Mouse (Mus musculus) forebrain, embryonic 13.5 days (tissue): Measurements from ENCODE around the gene Ifngr1. TPM values are rescaled to one million over a fixed set of nuclear protein-coding genes. Genes with fewer than 3 reads are reported as not detected.

Experiments used
- ATAC-seq: fragments of 200-750 bp; cut with Nextera tagmentation; 2 replicates; pipeline ENCODE4 v1.8.0; 2017
- H3K27ac ChIP-seq: fragments of 300-500 bp; sonication (generic); 2 replicates; pipeline ENCODE4 v1.5.1; 2015; ENCODE audit warnings: inconsistent platforms, mild to moderate bottlenecking, moderate library complexity
- H3K27me3 ChIP-seq: fragments of 300-500 bp; sonication (generic); 2 replicates; pipeline ENCODE4 v1.6.1; 2015; ENCODE audit warnings: mild to moderate bottlenecking, inconsistent platforms
- H3K36me3 ChIP-seq: fragments of 300-500 bp; sonication (generic); 2 replicates; pipeline ENCODE4 v1.6.1; 2015; ENCODE audit warnings: mild to moderate bottlenecking, inconsistent platforms; ENCODE audit not compliant: poor library complexity, severe bottlenecking
- H3K4me1 ChIP-seq: fragments of 300-500 bp; sonication (generic); 2 replicates; pipeline ENCODE4 v1.6.1; 2015; ENCODE audit warnings: inconsistent platforms
- H3K4me2 ChIP-seq: fragments of 300-500 bp; sonication (generic); 2 replicates; pipeline ENCODE4 v1.6.1; 2015; ENCODE audit warnings: inconsistent platforms, mild to moderate bottlenecking, moderate library complexity
- H3K4me3 ChIP-seq: fragments of 300-500 bp; sonication (generic); 2 replicates; pipeline ENCODE4 v1.5.1; 2015; ENCODE audit warnings: mild to moderate bottlenecking, inconsistent platforms
- H3K9ac ChIP-seq: fragments of 300-500 bp; sonication (generic); 2 replicates; pipeline ENCODE4 v1.6.1; 2015; ENCODE audit warnings: mild to moderate bottlenecking, inconsistent platforms
- H3K9me3 ChIP-seq: fragments of 300-500 bp; sonication (generic); replicated peaks from 2 replicates; pipeline ENCODE4 v1.6.1; 2016; ENCODE audit warnings: inconsistent platforms
- WGBS: fragments of 180-500 bp; shearing (Covaris S2); methylation state at CpG from one replicate; pipeline ENCODE4 v1.1.7; 2015; 5-methylcytosine and 5-hydroxymethylcytosine counted together
- polyA plus RNA-seq: library from polyadenylated mRNA; unstranded; fragments of >200 nt; fragmentation: Nextera tagmentation; extraction: Ambion mirVana; gene quantifications from 2 replicates; pipeline ENCODE4 v1.2.1, GENCODE M21; 2015

Gene Ifngr1
- polyA plus RNA-seq, 1 experiment from 2014 or later = 15.2 TPM

GRCm38 (mm10) chr10:19570716-19571115 lies 21.0 kb upstream of the Ifngr1 start:
- H3K9ac ChIP-seq = no peak overlapping the region
- ATAC-seq = no peak

GRCm38 (mm10) chr10:19577571-19577970 lies 14.2 kb upstream of the Ifngr1 start:
- ATAC-seq = no peak
- Histone ChIP-seq H3K9me3 (no peaks in the 10 kb centered on the region), H3K4me1 (no peaks in the 10 kb centered on the region), H3K27ac (no peak overlapping the region), H3K4me2 (no peak overlapping the region), H3K4me3 (no peak overlapping the region), H3K27me3 (no peaks in the 10 kb centered on the region), H3K36me3 (no peaks in the 10 kb centered on the region), H3K9ac (no peak overlapping the region)
- 92% methylated on average over 3 of the region's 3 CpGs for WGBS

More at GRCm38 (mm10) chr10:19570716-19571115, 21.0 kb upstream of the Ifngr1 start:
- H3K27ac ChIP-seq = no peak overlapping the region
- no peak overlapping the region for H3K4me2 ChIP-seq
- no peaks in the 10 kb centered on the region for H3K9me3 ChIP-seq
- H3K27me3 ChIP-seq = no peaks in the 10 kb centered on the region
- WGBS = 86% methylated on average over 1 of the region's 1 CpGs
- no peaks in the 10 kb centered on the region for H3K4me1 ChIP-seq
- H3K4me3 ChIP-seq = no peak overlapping the region
- no peaks in the 10 kb centered on the region for H3K36me3 ChIP-seq

DNA sequence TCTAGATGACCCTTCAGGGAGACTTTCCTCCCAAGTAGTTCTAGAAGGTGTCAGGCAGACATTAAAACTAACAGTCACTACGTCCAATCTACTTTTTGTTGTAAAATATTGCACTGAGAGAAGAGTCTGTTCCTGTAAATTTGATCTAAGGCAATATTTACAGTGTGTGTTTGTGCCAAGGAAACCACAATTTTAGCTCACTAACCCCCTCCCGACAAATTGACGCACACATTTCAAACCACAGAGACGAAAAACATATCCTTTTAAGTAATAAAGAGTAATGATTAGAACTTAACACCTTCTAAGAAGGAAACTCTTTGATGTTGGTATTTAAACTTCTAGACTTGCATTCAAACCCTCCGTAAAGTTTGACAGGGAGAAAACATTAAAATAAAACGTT lies 13.7 kb upstream of the Ifngr1 start:
- ATAC-seq = no peak
- WGBS = 87% methylated on average over 6 of the region's 6 CpGs
- Histone ChIP-seq H3K36me3 (no peaks in the 10 kb centered on the region), H3K9me3 (no peaks in the 10 kb centered on the region), H3K4me3 (no peak overlapping the region), H3K27ac (no peak overlapping the region), H3K27me3 (no peaks in the 10 kb centered on the region), H3K9ac (no peak overlapping the region), H3K4me2 (no peak overlapping the region), H3K4me1 (no peaks in the 10 kb centered on the region)

- Histone ChIP-seq H3K36me3 (no peaks in the 10 kb centered on the region), H3K9ac (no peak overlapping the region), H3K4me1 (no peaks in the 10 kb centered on the region), H3K9me3 (no peaks in the 10 kb centered on the region), H3K4me2 (no peak overlapping the region), H3K4me3 (no peak overlapping the region), H3K27ac (no peak overlapping the region), H3K27me3 (no peaks in the 10 kb centered on the region)
- peak; percentile 63; the same call in 1 of the 2 replicates for ATAC-seq
- WGBS = 69% methylated on average over 9 of the region's 9 CpGs
Measured at GRCm38 (mm10) chr10:19578409-19578986, 13.3 kb upstream of the Ifngr1 start.

- ATAC-seq = no peak
- Histone ChIP-seq H3K4me1 (no peaks in the 10 kb centered on the region), H3K36me3 (no peaks in the 10 kb centered on the region), H3K4me2 (no peak overlapping the region), H3K27me3 (no peaks in the 10 kb centered on the region), H3K9ac (no peak overlapping the region), H3K4me3 (no peak overlapping the region), H3K9me3 (no peaks in the 10 kb centered on the region), H3K27ac (no peak overlapping the region)
- WGBS = 70% methylated on average over 3 of the region's 3 CpGs
Measured at GRCm38 (mm10) chr10:19580660-19581059, 11.1 kb upstream of the Ifngr1 start.

DNA sequence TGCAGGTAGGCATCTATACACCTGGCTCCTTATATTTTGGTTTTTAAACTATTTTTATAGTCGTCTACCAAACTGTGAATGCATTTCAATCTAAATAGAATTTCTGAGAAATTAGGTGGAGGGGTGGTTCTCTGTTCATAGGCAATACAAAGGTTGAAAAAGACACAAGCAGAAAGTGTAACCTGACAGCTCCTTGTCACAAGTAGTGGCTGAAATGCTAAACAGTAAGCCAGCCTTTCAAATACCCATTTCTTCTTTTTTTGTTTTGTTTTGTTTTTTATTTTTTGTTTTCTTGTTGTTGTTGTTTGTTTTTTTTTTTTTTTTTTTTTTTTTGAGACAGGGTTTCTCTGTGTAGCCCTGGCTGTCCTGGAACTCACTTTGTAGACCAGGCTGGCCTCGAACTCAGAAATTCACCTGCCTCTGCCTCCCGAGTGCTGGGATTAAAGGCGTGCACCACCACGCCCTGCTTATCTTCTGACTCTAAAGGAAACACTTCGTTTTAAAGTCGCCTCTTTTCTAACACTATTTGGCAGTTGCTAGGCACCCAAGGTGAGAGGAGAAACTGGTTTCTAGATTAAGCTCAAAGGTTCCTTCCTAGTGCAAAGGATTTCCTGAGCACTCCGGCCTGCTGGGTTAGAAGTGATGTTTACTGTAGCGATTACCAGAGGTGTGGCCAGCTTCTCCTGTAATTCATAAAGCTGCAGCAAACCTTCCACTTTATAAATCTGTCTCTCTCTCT lies 9.7 kb upstream of the Ifngr1 start:
- H3K4me1 ChIP-seq = no peaks in the 10 kb centered on the region
- no peak for ATAC-seq
- no peaks in the 10 kb centered on the region for H3K27me3 ChIP-seq
- 88% methylated on average over 9 of the region's 9 CpGs for WGBS
- no peak overlapping the region for H3K27ac ChIP-seq
- no peak overlapping the region for H3K9ac ChIP-seq
- no peaks in the 10 kb centered on the region for H3K36me3 ChIP-seq
- H3K4me2 ChIP-seq = no peak overlapping the region
- no peaks in the 10 kb centered on the region for H3K9me3 ChIP-seq
- no peak overlapping the region for H3K4me3 ChIP-seq

- no peak overlapping the region for H3K4me3 ChIP-seq
- WGBS = 84% methylated on average over 7 of the region's 7 CpGs
- ATAC-seq = no peak
Measured at GRCm38 (mm10) chr10:19582806-19583430, 8.8 kb upstream of the Ifngr1 start.

GRCm38 (mm10) chr10:19584064-19584463 lies 7.7 kb upstream of the Ifngr1 start:
- no peak overlapping the region for H3K4me3 ChIP-seq
- H3K4me1 ChIP-seq = no peaks in the 10 kb centered on the region
- ATAC-seq = no peak
- no peak overlapping the region for H3K27ac ChIP-seq
- H3K36me3 ChIP-seq = no peaks in the 10 kb centered on the region
- H3K4me2 ChIP-seq = no peak overlapping the region
- H3K9me3 ChIP-seq = no peaks in the 10 kb centered on the region
- H3K27me3 ChIP-seq = no peaks in the 10 kb centered on the region
- WGBS = 83% methylated on average over 2 of the region's 2 CpGs
- H3K9ac ChIP-seq = no peak overlapping the region

More at GRCm38 (mm10) chr10:19582806-19583430, 8.8 kb upstream of the Ifngr1 start:
- Histone ChIP-seq H3K36me3 (no peaks in the 10 kb centered on the region), H3K27me3 (no peaks in the 10 kb centered on the region), H3K4me1 (no peaks in the 10 kb centered on the region), H3K9me3 (no peaks in the 10 kb centered on the region), H3K9ac (no peak overlapping the region), H3K27ac (no peak overlapping the region), H3K4me2 (no peak overlapping the region)

DNA sequence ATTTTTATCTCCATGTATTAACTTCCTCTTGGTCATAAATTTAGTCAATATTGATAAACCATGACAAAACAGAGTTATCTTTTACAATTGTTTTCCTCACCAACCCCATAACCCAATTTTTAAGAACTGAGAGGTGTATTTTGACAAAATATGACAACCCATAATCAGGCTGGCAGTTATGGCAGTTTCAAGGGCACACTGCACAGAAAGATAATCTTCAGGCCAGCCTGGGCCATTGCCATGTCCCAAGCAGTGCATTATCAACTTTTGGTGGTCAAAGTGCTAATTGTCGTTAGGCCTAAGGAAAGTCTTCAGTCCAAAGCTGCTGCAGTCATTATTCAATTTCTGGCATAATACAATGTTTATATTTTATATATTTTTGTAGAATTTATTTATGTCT lies 6.9 kb upstream of the Ifngr1 start:
- Histone ChIP-seq H3K4me1 (no peaks in the 10 kb centered on the region), H3K36me3 (no peaks in the 10 kb centered on the region), H3K4me3 (no peak overlapping the region), H3K9ac (no peak overlapping the region), H3K4me2 (no peak overlapping the region), H3K9me3 (no peaks in the 10 kb centered on the region), H3K27me3 (no peaks in the 10 kb centered on the region), H3K27ac (no peak overlapping the region)
- ATAC-seq = no peak
- WGBS = 89% methylated on average over 1 of the region's 1 CpGs

GRCm38 (mm10) chr10:19585860-19586259 lies 5.9 kb upstream of the Ifngr1 start:
- H3K9me3 ChIP-seq = no peaks in the 10 kb centered on the region
- H3K4me1 ChIP-seq = no peaks in the 10 kb centered on the region
- H3K27ac ChIP-seq = no peak overlapping the region
- no peaks in the 10 kb centered on the region for H3K36me3 ChIP-seq
- ATAC-seq = no peak
- no peak overlapping the region for H3K4me2 ChIP-seq
- H3K9ac ChIP-seq = no peak overlapping the region
- H3K27me3 ChIP-seq = no peaks in the 10 kb centered on the region
- 93% methylated on average over 5 of the region's 5 CpGs for WGBS
- H3K4me3 ChIP-seq = no peak overlapping the region

DNA sequence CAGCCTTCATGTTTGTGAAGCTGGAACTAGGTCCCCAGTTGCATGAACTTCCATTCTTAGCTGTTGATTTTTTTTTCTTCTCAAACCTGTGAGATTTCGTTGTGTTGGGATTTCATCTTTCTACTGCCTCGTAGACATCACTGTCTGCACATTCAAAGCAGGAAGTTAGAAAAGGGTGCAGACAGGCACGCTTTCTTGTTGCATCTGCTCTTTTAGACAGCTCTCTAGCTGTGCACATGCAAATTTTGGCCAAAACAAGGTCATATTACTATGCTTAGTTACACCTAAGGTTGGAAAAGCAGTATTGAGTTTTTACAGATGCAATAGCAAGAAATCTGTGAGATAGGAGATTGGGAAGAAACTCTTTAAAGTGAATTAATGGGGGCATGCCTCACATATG lies 4.5 kb upstream of the Ifngr1 start:
- H3K36me3 ChIP-seq = no peaks in the 10 kb centered on the region
- ATAC-seq = no peak
- 83% methylated on average over 3 of the region's 3 CpGs for WGBS
- H3K4me3 ChIP-seq = no peak overlapping the region
- H3K4me2 ChIP-seq = no peak overlapping the region
- peaks cover under 1% of the 10 kb centered on the region; the same call in 1 of the 2 replicates for H3K4me1 ChIP-seq
- H3K9me3 ChIP-seq = no peaks in the 10 kb centered on the region
- H3K27ac ChIP-seq = no peak overlapping the region
- H3K9ac ChIP-seq = no peak overlapping the region
- no peaks in the 10 kb centered on the region for H3K27me3 ChIP-seq

GRCm38 (mm10) chr10:19589626-19590025 lies 2.1 kb upstream of the Ifngr1 start:
- no peaks in the 10 kb centered on the region for H3K9me3 ChIP-seq
- H3K27me3 ChIP-seq = no peaks in the 10 kb centered on the region
- ATAC-seq = no peak
- 90% methylated on average over 12 of the region's 12 CpGs for WGBS
- peaks cover 8% of the 10 kb centered on the region for H3K4me1 ChIP-seq
- no peak overlapping the region for H3K27ac ChIP-seq
- no peak overlapping the region for H3K9ac ChIP-seq
- H3K4me2 ChIP-seq = no peak overlapping the region
- H3K4me3 ChIP-seq = no peak overlapping the region
- H3K36me3 ChIP-seq = no peaks in the 10 kb centered on the region
